Mouse (Mus musculus): ENCODE measurements around the gene Rin2.

Rin2 gene

GRCm38 (mm10) chr2:145861193-145862123 is 186.4 kb downstream of the Rin2 start:
- DNase-seq (ENCODE audit: low read depth, low spot score) = no peak

DNA sequence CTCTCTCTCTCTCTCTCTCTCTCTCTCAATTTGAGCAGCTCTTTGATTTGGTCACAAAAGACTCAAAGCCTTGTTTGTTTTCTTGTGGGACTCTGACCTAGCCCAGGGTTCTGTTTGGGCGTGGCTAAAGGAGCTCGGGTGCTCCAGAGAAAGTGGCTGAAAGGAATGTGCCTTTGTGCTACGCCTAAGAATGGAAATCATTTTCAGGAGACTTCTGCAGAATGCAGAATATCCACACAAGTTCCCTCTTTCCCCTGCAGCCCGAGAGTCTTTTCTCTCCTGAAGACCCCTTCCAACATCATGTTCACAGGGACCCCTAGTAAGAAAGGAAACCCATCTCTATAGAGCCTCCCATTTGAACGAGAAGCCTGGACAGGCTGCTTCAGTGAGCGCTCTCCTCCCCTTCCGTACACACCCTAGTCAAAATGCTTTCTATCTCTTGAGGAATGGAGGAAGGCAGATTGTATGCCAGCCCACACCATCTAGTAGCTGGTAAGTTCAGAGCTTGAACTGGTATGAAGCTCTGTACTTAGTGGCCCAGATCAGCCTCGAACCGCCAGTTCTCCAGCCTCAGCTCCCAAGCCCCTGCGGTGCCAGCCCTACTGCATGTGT is 187.3 kb downstream of the Rin2 start:
- no peak for DNase-seq (ENCODE audit: low read depth, low spot score)

GRCm38 (mm10) chr2:145865344-145865743 is 190.3 kb downstream of the Rin2 start:
- peak; percentile 11 for DNase-seq (ENCODE audit: low read depth, low spot score)

GRCm38 (mm10) chr2:145866238-145866637 is 191.2 kb downstream of the Rin2 start:
- no peak for DNase-seq (ENCODE audit: low read depth, low spot score)

DNA sequence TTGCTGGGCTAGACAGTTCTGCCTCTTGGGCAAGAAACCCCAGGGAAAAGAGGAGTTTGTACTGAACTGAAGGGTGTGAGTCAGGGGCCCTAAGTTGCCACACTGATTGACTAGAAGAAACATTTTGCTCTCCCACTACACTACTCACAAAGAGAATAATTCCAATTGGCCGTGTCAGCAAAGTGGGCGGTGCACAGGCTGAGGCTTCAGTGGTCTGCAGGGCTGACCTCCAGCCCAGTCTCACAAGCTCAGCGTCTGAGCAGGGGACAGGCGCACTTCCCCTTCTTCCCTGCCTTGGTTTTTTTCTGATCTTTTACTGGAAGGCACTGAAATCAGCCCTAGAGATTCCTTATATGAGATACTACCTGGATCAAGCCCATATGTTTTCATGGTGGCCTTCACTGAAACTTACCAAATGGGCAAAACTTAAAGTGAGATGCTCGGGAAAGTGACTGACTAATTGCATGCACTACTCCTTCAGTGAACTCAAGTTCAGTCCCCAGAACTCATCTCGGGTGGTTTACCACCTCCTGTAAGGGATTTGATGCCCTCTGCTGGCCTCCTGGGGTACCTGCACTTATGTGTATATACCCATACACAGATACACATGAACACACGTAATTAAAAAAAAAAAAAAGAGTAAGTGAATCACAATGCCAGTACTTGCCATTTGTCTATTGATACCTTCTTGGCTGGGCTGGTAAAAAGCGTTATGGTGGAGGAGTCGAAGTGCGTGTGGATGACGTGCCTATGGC is 191.9 kb downstream of the Rin2 start:
- DNase-seq (ENCODE audit: low read depth, low spot score) = no peak

DNA sequence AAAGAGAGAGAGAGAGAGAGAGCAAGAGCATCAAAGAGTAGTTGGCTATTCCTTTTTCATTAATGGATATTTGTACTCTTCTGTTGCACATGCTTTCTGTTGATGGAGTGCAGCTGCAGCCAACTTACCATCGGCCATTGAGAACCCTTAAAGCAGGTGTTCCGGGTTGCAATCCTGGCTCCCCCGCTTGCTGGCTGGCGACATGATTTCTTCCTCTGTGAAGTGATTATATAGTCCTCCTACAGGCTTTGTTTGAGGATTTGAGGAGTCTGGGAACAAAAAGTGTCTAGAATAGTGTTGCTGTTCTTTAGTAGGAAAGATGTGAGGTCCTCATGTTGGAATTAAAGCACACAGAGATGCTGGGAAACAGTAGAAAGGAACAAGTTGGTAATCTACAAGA is 196.3 kb downstream of the Rin2 start:
- DNase-seq (ENCODE audit: low read depth, low spot score) = no peak

DNA sequence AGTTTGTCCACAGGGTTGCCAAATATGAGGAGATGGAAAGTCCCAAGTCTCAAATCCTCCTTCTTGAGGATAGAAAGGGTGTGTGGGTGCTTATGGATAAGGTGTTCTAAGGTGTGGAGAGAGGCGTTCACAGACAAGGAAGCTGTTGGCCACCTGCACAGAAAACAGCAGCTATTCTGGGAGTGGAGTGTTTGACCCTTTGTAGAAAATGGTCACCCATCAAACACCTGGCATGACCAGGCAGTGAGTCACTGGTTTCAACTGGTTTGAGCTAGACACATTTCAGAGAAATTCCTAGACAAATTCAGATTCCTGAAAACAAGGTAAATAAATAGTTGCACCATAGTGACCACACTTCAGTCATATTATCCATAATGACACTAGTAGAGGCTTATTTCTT is 197.1 kb downstream of the Rin2 start:
- no peak for DNase-seq (ENCODE audit: low read depth, low spot score)

GRCm38 (mm10) chr2:145873953-145874352 is 198.9 kb downstream of the Rin2 start:
- DNase-seq (ENCODE audit: low read depth, low spot score) = no peak

GRCm38 (mm10) chr2:145874879-145875482 is 200.0 kb downstream of the Rin2 start:
- DNase-seq (ENCODE audit: low read depth, low spot score) = no peak

- DNase-seq (ENCODE audit: low read depth, low spot score) = no peak
Observed at GRCm38 (mm10) chr2:145877191-145877590, 202.2 kb downstream of the Rin2 start.

DNA sequence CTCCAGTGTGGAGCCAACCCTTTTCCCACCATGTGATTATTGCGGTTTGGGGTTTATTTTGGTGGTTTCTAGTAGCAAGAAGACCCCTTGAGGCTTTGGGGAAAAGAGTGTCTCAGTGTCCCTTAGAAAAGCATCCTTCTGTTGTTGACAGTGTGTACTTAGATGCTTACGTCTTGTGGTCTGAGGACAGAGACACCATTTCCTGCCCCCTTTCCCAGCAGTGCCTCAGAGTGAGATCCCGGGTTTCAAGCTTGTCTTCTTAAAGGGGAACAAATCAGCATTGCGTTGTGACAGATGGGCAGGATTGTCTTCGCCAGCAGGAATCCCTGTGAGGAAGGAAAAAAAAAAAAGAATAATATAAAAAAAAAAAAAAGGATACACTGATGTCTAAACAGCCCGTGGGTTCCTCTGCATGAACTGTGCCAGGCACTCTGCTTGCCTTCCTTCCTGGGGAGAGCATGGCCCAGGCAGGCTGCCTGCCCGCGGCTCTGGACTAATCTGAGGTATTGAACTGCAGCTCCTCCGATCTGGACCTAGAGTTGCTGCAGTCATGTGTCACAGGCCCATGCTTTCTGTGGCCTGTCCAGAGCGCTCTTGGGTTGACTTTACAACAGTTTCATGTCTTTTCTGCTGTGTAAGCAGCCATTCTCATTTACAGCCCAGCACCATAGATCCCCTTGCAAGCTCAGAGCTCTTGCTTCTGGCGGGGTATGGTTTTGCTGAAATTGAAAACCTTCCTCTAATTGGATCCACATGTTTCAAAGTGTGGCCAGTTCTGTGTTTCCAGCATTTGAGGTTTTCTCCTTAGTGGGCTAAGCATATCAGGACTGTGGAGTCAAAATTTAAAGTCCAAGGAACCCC is 206.1 kb downstream of the Rin2 start:
- DNase-seq (ENCODE audit: low read depth, low spot score) = no peak

- DNase-seq (ENCODE audit: low read depth, low spot score) = no peak
Observed at GRCm38 (mm10) chr2:145881932-145882331, 206.9 kb downstream of the Rin2 start.

- peak; percentile 30 for DNase-seq (ENCODE audit: low read depth, low spot score)
Observed at GRCm38 (mm10) chr2:145882398-145882797, 207.4 kb downstream of the Rin2 start.

- DNase-seq (ENCODE audit: low read depth, low spot score) = no peak
Observed at GRCm38 (mm10) chr2:145884036-145884912, 209.3 kb downstream of the Rin2 start.

- DNase-seq (ENCODE audit: low read depth, low spot score) = no peak
Observed at GRCm38 (mm10) chr2:145884913-145885785, 210.1 kb downstream of the Rin2 start.

GRCm38 (mm10) chr2:145887937-145888765 is 213.1 kb downstream of the Rin2 start:
- no peak for DNase-seq (ENCODE audit: low read depth, low spot score)

- DNase-seq (ENCODE audit: low read depth, low spot score) = no peak
Observed at GRCm38 (mm10) chr2:145888766-145889480, 213.9 kb downstream of the Rin2 start.

Measured in A20 (cell line).